Mouse (Mus musculus) liver, embryonic 14.5 days (tissue): Measurements from ENCODE around the gene Bcl9.

Source experiments
- CTCF ChIP-seq: IDR thresholded peaks from 2 replicates; pipeline ENCODE4 v1.5.1; 2016; ENCODE audit warnings: antibody characterized with exemption, low read depth, control low read depth
- EP300 ChIP-seq: IDR thresholded peaks from 2 replicates; pipeline ENCODE4 v1.6.1; 2016; ENCODE audit warnings: antibody characterized with exemption, low read depth

- TF ChIP-seq CTCF (no peak), EP300 (no peak)
Measured at GRCm38 (mm10) chr3:97239793-97240192, 57.9 kb downstream of the Bcl9 start.
